Mouse (Mus musculus): ENCODE data around the gene Lrrn4. TPM values are rescaled to one million over a fixed set of nuclear protein-coding genes. Genes with fewer than 3 reads are reported as not detected.
A peak's percentile ranks its signal among the peaks of the same experiment; 100 is the strongest.

Gene Lrrn4
- total RNA-seq, 2 experiments from 2014 or later, result 7.0 to 11.7 TPM

GRCm38 (mm10) chr2:132873657-132874326, 6.9 kb downstream of the Lrrn4 start:
- DNase-seq, result no peak
- intact Hi-C loops (cut with DNase I), result no loop called here

- intact Hi-C loops (cut with DNase I), result no loop called here
- no peak for DNase-seq
Observed at GRCm38 (mm10) chr2:132871663-132872062, 9.0 kb downstream of the Lrrn4 start.

- DNase-seq, result no peak
- intact Hi-C loops (cut with DNase I), result no loop called here
Observed at GRCm38 (mm10) chr2:132870286-132870685, 10.4 kb downstream of the Lrrn4 start.

GRCm38 (mm10) chr2:132869682-132870081, 11.0 kb downstream of the Lrrn4 start:
- intact Hi-C loops (cut with DNase I), result no loop called here
- DNase-seq, result no peak

GRCm38 (mm10) chr2:132867521-132867920, 13.2 kb downstream of the Lrrn4 start:
- DNase-seq, result no peak
- intact Hi-C loops (cut with DNase I), result no loop called here

- intact Hi-C loops (cut with DNase I), result no loop called here
- DNase-seq, result no peak
Observed at GRCm38 (mm10) chr2:132863325-132863724, 17.4 kb downstream of the Lrrn4 start.

GRCm38 (mm10) chr2:132861456-132861855, 19.2 kb downstream of the Lrrn4 start:
- no peak for DNase-seq
- intact Hi-C loops (cut with DNase I), result no loop called here

GRCm38 (mm10) chr2:132860435-132860834, 20.3 kb downstream of the Lrrn4 start:
- DNase-seq, result no peak
- intact Hi-C loops (cut with DNase I), result no loop called here

- intact Hi-C loops (cut with DNase I), result no loop called here
- DNase-seq, result no peak
Observed at GRCm38 (mm10) chr2:132856333-132856732, 24.4 kb downstream of the Lrrn4 start.

GRCm38 (mm10) chr2:132853051-132853450, 27.6 kb downstream of the Lrrn4 start:
- intact Hi-C loops (cut with DNase I), result no loop called here
- DNase-seq, result no peak

GRCm38 (mm10) chr2:132849141-132849540, 31.6 kb downstream of the Lrrn4 start:
- no peak for DNase-seq
- intact Hi-C loops (cut with DNase I), result no loop called here

- no peak for DNase-seq
- intact Hi-C loops (cut with DNase I), result no loop called here
Observed at GRCm38 (mm10) chr2:132848361-132848760, 32.3 kb downstream of the Lrrn4 start.

- peak in 1 of 2 experiments; percentile 5 for DNase-seq
- intact Hi-C loops (cut with DNase I), result loop anchor here (2.0 kb wide), 1 partner anchor 31 kb away; the partner anchor contains the start of genes Mcm8 and Trmt6
Observed at GRCm38 (mm10) chr2:132847581-132847980, 33.1 kb downstream of the Lrrn4 start.

GRCm38 (mm10) chr2:132846407-132847358, 34.0 kb downstream of the Lrrn4 start, which contains the start of gene Crls1:
Gene Crls1 (plus strand): TSS chr2:132846666.
- intact Hi-C loops (cut with DNase I), result loop anchor here (1.0 to 2.0 kb wide), 2 partner anchors 30 to 57 kb away; partner anchors contain the start of genes Mcm8 and Trmt6
- peak; percentile 98 to 99 for DNase-seq

GRCm38 (mm10) chr2:132841071-132841470, 39.6 kb downstream of the Lrrn4 start:
- intact Hi-C loops (cut with DNase I), result no loop called here
- DNase-seq, result no peak

Other genes with a start within 250 kb of the Lrrn4 start
- 10 to 100 TPM in 1 of 2 experiments, 1 to 10 TPM in 1; 8.7 to 18.3 TPM for gene Shld1, start 194.0 kb downstream of the Lrrn4 start, total RNA-seq (2021)
- gene Chgb, start 99.6 kb downstream of the Lrrn4 start, total RNA-seq (2021), result under 1 TPM; 0.42 to 0.50 TPM
- 10 to 100 TPM; 11.2 to 13.6 TPM for gene Trmt6, start 64.8 kb downstream of the Lrrn4 start, total RNA-seq (2021)
- gene Mcm8, start 64.8 kb downstream of the Lrrn4 start, total RNA-seq (2021), result 1 to 10 TPM; 2.9 to 3.7 TPM
- 10 to 100 TPM; 20.6 to 21.5 TPM for gene Crls1, start 34.2 kb downstream of the Lrrn4 start, total RNA-seq (2021)
- gene Fermt1, start 65.0 kb upstream of the Lrrn4 start, total RNA-seq (2021), result not detected

Data from heart, postnatal 10 days (tissue).